Mouse (Mus musculus) retina, postnatal 1 day (tissue): ENCODE data around the gene Zfp553.
A peak's percentile ranks its signal among the peaks of the same experiment; 100 is the strongest.

Source experiments
- DNase-seq: peaks from one replicate; pipeline ENCODE4 v3.0.0-alpha.2; 2012

Zfp553 gene

GRCm38 (mm10) chr7:127232622-127233367 is at the start of gene Zfp553, which contains the start of gene Sept1:
Gene Zfp553, plus strand, starts transcription at chr7:127233061.
Gene Sept1, minus strand, starts transcription at chr7:127233130.
- DNase-seq: peak; percentile 96

- DNase-seq: no peak
Measured at GRCm38 (mm10) chr7:127183345-127183744, 49.5 kb upstream of the Zfp553 start.

- DNase-seq: peak; percentile 4
Measured at GRCm38 (mm10) chr7:127183828-127184227, 49.0 kb upstream of the Zfp553 start.

- no peak for DNase-seq
Measured at GRCm38 (mm10) chr7:127184720-127185119, 48.1 kb upstream of the Zfp553 start.

- DNase-seq: peak; percentile 50
Measured at GRCm38 (mm10) chr7:127185601-127186000, 47.3 kb upstream of the Zfp553 start.

GRCm38 (mm10) chr7:127187351-127187750 is 45.5 kb upstream of the Zfp553 start:
- no peak for DNase-seq

- DNase-seq: no peak
Measured at GRCm38 (mm10) chr7:127188305-127189276, 44.3 kb upstream of the Zfp553 start.

GRCm38 (mm10) chr7:127190672-127191071 is 42.2 kb upstream of the Zfp553 start:
- no peak for DNase-seq

- DNase-seq: no peak
Measured at GRCm38 (mm10) chr7:127192989-127193388, 39.9 kb upstream of the Zfp553 start.

GRCm38 (mm10) chr7:127194011-127194632 is 38.7 kb upstream of the Zfp553 start:
- no peak for DNase-seq

- DNase-seq: no peak
Measured at GRCm38 (mm10) chr7:127194633-127195029, 38.2 kb upstream of the Zfp553 start.

- DNase-seq: peak; percentile 99
Measured at GRCm38 (mm10) chr7:127195544-127196295, 37.1 kb upstream of the Zfp553 start, which contains the start of gene Cd2bp2. Gene Cd2bp2, minus strand, starts transcription at chr7:127196050.

GRCm38 (mm10) chr7:127196484-127196883 is 36.4 kb upstream of the Zfp553 start:
- no peak for DNase-seq

- no peak for DNase-seq
Measured at GRCm38 (mm10) chr7:127206606-127207005, 26.3 kb upstream of the Zfp553 start.

GRCm38 (mm10) chr7:127207374-127208294 is 25.2 kb upstream of the Zfp553 start:
- DNase-seq: peak; percentile 24

GRCm38 (mm10) chr7:127208295-127208552 is 24.6 kb upstream of the Zfp553 start, which contains the start of gene Tbc1d10b:
Gene Tbc1d10b, minus strand, starts transcription at chr7:127208468.
- no peak for DNase-seq

GRCm38 (mm10) chr7:127208553-127209438 is 24.1 kb upstream of the Zfp553 start, which contains the start of gene Mylpf:
Gene Mylpf, plus strand, starts transcription at chr7:127208890.
- DNase-seq: peak; percentile 99

- DNase-seq: no peak
Measured at GRCm38 (mm10) chr7:127209851-127210250, 23.0 kb upstream of the Zfp553 start.

- DNase-seq: no peak
Measured at GRCm38 (mm10) chr7:127210266-127210665, 22.6 kb upstream of the Zfp553 start.
